Mouse (Mus musculus): ENCODE data around the gene Anks6. TPM values are rescaled to one million over a fixed set of nuclear protein-coding genes. Genes with fewer than 3 reads are reported as not detected.

Gene Anks6
- total and polyA plus RNA-seq, 3 experiments: not detected

GRCm38 (mm10) chr4:46986054-46986453 lies 71.2 kb downstream of the Anks6 start:
- Histone ChIP-seq H3K4me3 (replicated peaks in 1 of 3; ENCODE audit: low read depth in 2 of 3, low read length in 2 of 3, poor library complexity in 1 of 3) (no peak overlapping the region), H3K9ac (ENCODE audit: insufficient read depth, low read depth) (no peak overlapping the region), H3K4me2 (ENCODE audit: insufficient read depth, low read depth, poor library complexity, severe bottlenecking) (no peak overlapping the region), H3K36me3 (replicated peaks in 1 of 2; ENCODE audit: control insufficient read depth in 1 of 2, insufficient read depth in 1 of 2, low read length in 1 of 2) (no peaks in the 10 kb centered on the region), H3K27ac (ENCODE audit: insufficient read depth, low read depth) (no peak overlapping the region), H3K27me3 (replicated peaks) (peaks cover 71% of the 10 kb centered on the region), H3K9me3 (replicated peaks; ENCODE audit: low read length) (peaks cover 15% of the 10 kb centered on the region), H3K4me1 (ENCODE audit: control insufficient read depth in 1 of 2, insufficient read depth in 2 of 2) (no peaks in the 10 kb centered on the region), H3K79me2 (replicated peaks; ENCODE audit: control insufficient read depth, extremely low read depth, insufficient read depth, poor library complexity, severe bottlenecking) (no peaks in the 10 kb centered on the region)
- no peak for TF ChIP-seq ETS1 (conservative IDR thresholded peaks at IDR 0.05; ENCODE audit: low read depth, low read length)
- dilution Hi-C loops (cut with MboI; ENCODE audit: extremely low pct_ligation_motif_present, extremely low pct_unique_long_range_greater_than_20kb, low sequenced_read_pairs) (no loop called here), in situ Hi-C loops (cut with MboI; ENCODE audit: low pct_ligation_motif_present, low pct_unique_long_range_greater_than_20kb, low sequenced_read_pairs) (no loop called here)
- DNase-seq (ENCODE audit: extremely low read depth): no peak

GRCm38 (mm10) chr4:46982912-46983311 lies 74.3 kb downstream of the Anks6 start:
- Histone ChIP-seq H3K9ac (ENCODE audit: insufficient read depth, low read depth) (no peak overlapping the region), H3K27me3 (replicated peaks) (peaks cover 75% of the 10 kb centered on the region), H3K4me2 (ENCODE audit: insufficient read depth, low read depth, poor library complexity, severe bottlenecking) (no peak overlapping the region), H3K27ac (ENCODE audit: insufficient read depth, low read depth) (no peak overlapping the region), H3K36me3 (replicated peaks in 1 of 2; ENCODE audit: control insufficient read depth in 1 of 2, insufficient read depth in 1 of 2, low read length in 1 of 2) (no peaks in the 10 kb centered on the region), H3K9me3 (replicated peaks; ENCODE audit: low read length) (no peaks in the 10 kb centered on the region), H3K79me2 (replicated peaks; ENCODE audit: control insufficient read depth, extremely low read depth, insufficient read depth, poor library complexity, severe bottlenecking) (no peaks in the 10 kb centered on the region), H3K4me1 (ENCODE audit: control insufficient read depth in 1 of 2, insufficient read depth in 2 of 2) (no peaks in the 10 kb centered on the region), H3K4me3 (replicated peaks in 1 of 3; ENCODE audit: low read depth in 2 of 3, low read length in 2 of 3, poor library complexity in 1 of 3) (no peak overlapping the region)
- dilution Hi-C loops (cut with MboI; ENCODE audit: extremely low pct_ligation_motif_present, extremely low pct_unique_long_range_greater_than_20kb, low sequenced_read_pairs) (no loop called here), in situ Hi-C loops (cut with MboI; ENCODE audit: low pct_ligation_motif_present, low pct_unique_long_range_greater_than_20kb, low sequenced_read_pairs) (no loop called here)
- TF ChIP-seq JUN (IDR thresholded peaks at IDR 0.05; ENCODE audit: insufficient read depth, low read depth, low read length): no peak
- DNase-seq (ENCODE audit: extremely low read depth): no peak

GRCm38 (mm10) chr4:46982094-46982493 lies 75.1 kb downstream of the Anks6 start:
- Histone ChIP-seq H3K9me3 (replicated peaks; ENCODE audit: low read length) (no peaks in the 10 kb centered on the region), H3K79me2 (replicated peaks; ENCODE audit: control insufficient read depth, extremely low read depth, insufficient read depth, poor library complexity, severe bottlenecking) (no peaks in the 10 kb centered on the region), H3K27me3 (replicated peaks) (peaks cover 79% of the 10 kb centered on the region), H3K36me3 (replicated peaks in 1 of 2; ENCODE audit: control insufficient read depth in 1 of 2, insufficient read depth in 1 of 2, low read length in 1 of 2) (no peaks in the 10 kb centered on the region), H3K27ac (ENCODE audit: insufficient read depth, low read depth) (no peak overlapping the region), H3K4me3 (replicated peaks in 1 of 3; ENCODE audit: low read depth in 2 of 3, low read length in 2 of 3, poor library complexity in 1 of 3) (no peak overlapping the region), H3K9ac (ENCODE audit: insufficient read depth, low read depth) (no peak overlapping the region), H3K4me1 (ENCODE audit: control insufficient read depth in 1 of 2, insufficient read depth in 2 of 2) (no peaks in the 10 kb centered on the region), H3K4me2 (ENCODE audit: insufficient read depth, low read depth, poor library complexity, severe bottlenecking) (no peak overlapping the region)
- in situ Hi-C loops (cut with MboI; ENCODE audit: low pct_ligation_motif_present, low pct_unique_long_range_greater_than_20kb, low sequenced_read_pairs) (no loop called here), dilution Hi-C loops (cut with MboI; ENCODE audit: extremely low pct_ligation_motif_present, extremely low pct_unique_long_range_greater_than_20kb, low sequenced_read_pairs) (no loop called here)
- DNase-seq (ENCODE audit: extremely low read depth): no peak
- no peak for TF ChIP-seq MAZ (IDR thresholded peaks at IDR 0.05; ENCODE audit: low read depth, low read length)

GRCm38 (mm10) chr4:46978371-46978770 lies 78.9 kb downstream of the Anks6 start:
- Histone ChIP-seq H3K27ac (ENCODE audit: insufficient read depth, low read depth) (no peak overlapping the region), H3K4me1 (ENCODE audit: control insufficient read depth in 1 of 2, insufficient read depth in 2 of 2) (no peaks in the 10 kb centered on the region), H3K36me3 (replicated peaks in 1 of 2; ENCODE audit: control insufficient read depth in 1 of 2, insufficient read depth in 1 of 2, low read length in 1 of 2) (no peaks in the 10 kb centered on the region), H3K79me2 (replicated peaks; ENCODE audit: control insufficient read depth, extremely low read depth, insufficient read depth, poor library complexity, severe bottlenecking) (no peaks in the 10 kb centered on the region), H3K9ac (ENCODE audit: insufficient read depth, low read depth) (no peak overlapping the region), H3K27me3 (replicated peaks) (peaks cover 64% of the 10 kb centered on the region), H3K9me3 (replicated peaks; ENCODE audit: low read length) (no peaks in the 10 kb centered on the region), H3K4me3 (replicated peaks in 1 of 3; ENCODE audit: low read depth in 2 of 3, low read length in 2 of 3, poor library complexity in 1 of 3) (no peak overlapping the region), H3K4me2 (ENCODE audit: insufficient read depth, low read depth, poor library complexity, severe bottlenecking) (no peak overlapping the region)
- TF ChIP-seq IRF4 (IDR thresholded peaks at IDR 0.05; ENCODE audit: low read depth, low read length) (no peak), MAZ (IDR thresholded peaks at IDR 0.05; ENCODE audit: low read depth, low read length) (no peak), HCFC1 (IDR thresholded peaks at IDR 0.05; ENCODE audit: low read depth, low read length) (no peak), SIN3A (IDR thresholded peaks at IDR 0.05; ENCODE audit: low read length) (no peak), CTCF (conservative IDR thresholded peaks at IDR 0.05 in 1 of 2, IDR thresholded peaks at IDR 0.05 in 1 of 2; ENCODE audit: low read depth in 2 of 2, low read length in 2 of 2) (peak in 1 of 2 experiments; percentile 30; a peak in 2 of 4 replicates), KAT2A (IDR thresholded peaks at IDR 0.05; ENCODE audit: insufficient replicate concordance, low read length) (no peak), JUND (conservative IDR thresholded peaks at IDR 0.05; ENCODE audit: low read depth, low read length) (no peak), CHD1 (IDR thresholded peaks at IDR 0.05; ENCODE audit: low read depth, low read length) (no peak)
- dilution Hi-C loops (cut with MboI; ENCODE audit: extremely low pct_ligation_motif_present, extremely low pct_unique_long_range_greater_than_20kb, low sequenced_read_pairs): no loop called here
- no peak for DNase-seq (ENCODE audit: extremely low read depth)
- in situ Hi-C loops (cut with MboI; ENCODE audit: low pct_ligation_motif_present, low pct_unique_long_range_greater_than_20kb, low sequenced_read_pairs): no loop called here

Measured in CH12.LX (cell line).